Mouse (Mus musculus) liver, embryonic 16.5 days (tissue): Measurements from ENCODE around the gene Arfip1. TPM values are rescaled to one million over a fixed set of nuclear protein-coding genes. Genes with fewer than 3 reads are reported as not detected.

Experiments used
- ATAC-seq: fragments of 200-750 bp; cut with Nextera tagmentation; 2 replicates; pipeline ENCODE4 v1.8.0; 2017; ENCODE audit warnings: low read depth, mild to moderate bottlenecking, moderate number of reproducible peaks, moderate library complexity
- H3K27ac ChIP-seq: fragments of 300-500 bp; sonication (generic); 2 replicates; pipeline ENCODE4 v1.5.1; 2014; ENCODE audit warnings: mild to moderate bottlenecking, low read length
- H3K27me3 ChIP-seq: fragments of 300-500 bp; sonication (generic); 2 replicates; pipeline ENCODE4 v1.6.1; 2014; ENCODE audit warnings: low read depth, low read length, mixed read lengths; ENCODE audit not compliant: control insufficient read depth, insufficient read depth
- H3K36me3 ChIP-seq: fragments of 300-500 bp; sonication (generic); 2 replicates; pipeline ENCODE4 v1.6.1; 2014; ENCODE audit warnings: mild to moderate bottlenecking; ENCODE audit not compliant: control insufficient read depth, insufficient read depth
- H3K4me1 ChIP-seq: fragments of 300-500 bp; sonication (generic); 2 replicates; pipeline ENCODE4 v1.6.1; 2014; ENCODE audit warnings: low read depth, low read length, mixed read lengths; ENCODE audit not compliant: control insufficient read depth
- H3K4me2 ChIP-seq: fragments of 300-500 bp; sonication (generic); 2 replicates; pipeline ENCODE4 v1.6.1; 2014; ENCODE audit warnings: low read depth, low read length, mixed read lengths
- H3K4me3 ChIP-seq: fragments of 300-500 bp; sonication (generic); 2 replicates; pipeline ENCODE4 v1.5.1; 2014; ENCODE audit warnings: low read depth, mild to moderate bottlenecking, low read length
- H3K9ac ChIP-seq: fragments of 300-500 bp; sonication (generic); 2 replicates; pipeline ENCODE4 v1.6.1; 2014; ENCODE audit warnings: low read depth, low read length
- H3K9me3 ChIP-seq: fragments of 300-500 bp; sonication (generic); replicated peaks from 2 replicates; pipeline ENCODE4 v1.6.1; 2016; ENCODE audit warnings: low read length; ENCODE audit not compliant: control insufficient read depth
- WGBS: fragments of 180-500 bp; shearing (Covaris S2); extraction: QIAGEN DNeasy Blood & Tissue Kit; methylation state at CpG from one replicate; pipeline ENCODE4 v1.1.7; 2014; ENCODE audit not compliant: insufficient replicate concordance; 5-methylcytosine and 5-hydroxymethylcytosine counted together
- polyA plus RNA-seq: library from polyadenylated mRNA; unstranded; fragments of >200 nt; fragmentation: Nextera tagmentation; extraction: Ambion mirVana; gene quantifications from 2 replicates; pipeline ENCODE4 v1.2.1, GENCODE M21; 2015

The Arfip1 gene
- 9.6 and 10.4 TPM in 2 replicates for polyA plus RNA-seq

GRCm38 (mm10) chr3:84582023-84582912, at the start of gene Arfip1:
Arfip1 (minus strand) TSS chr3:84582625.
- Histone ChIP-seq H3K9ac (peak within 1 kb of the TSS; percentile 69), H3K27me3 (no peaks in the 10 kb centered on the region; the same call in 1 of the 2 replicates), H3K36me3 (no peaks in the 10 kb centered on the region), H3K4me2 (peak within 1 kb of the TSS; percentile 93), H3K4me3 (peak within 1 kb of the TSS; percentile 81), H3K27ac (peak within 1 kb of the TSS; percentile 69), H3K9me3 (no peaks in the 10 kb centered on the region), H3K4me1 (peaks cover 15% of the 10 kb centered on the region; the same call in 1 of the 2 replicates)
- under 1% methylated on average over 70 of the region's 70 CpGs for WGBS
- peak; percentile 99 for ATAC-seq

DNA sequence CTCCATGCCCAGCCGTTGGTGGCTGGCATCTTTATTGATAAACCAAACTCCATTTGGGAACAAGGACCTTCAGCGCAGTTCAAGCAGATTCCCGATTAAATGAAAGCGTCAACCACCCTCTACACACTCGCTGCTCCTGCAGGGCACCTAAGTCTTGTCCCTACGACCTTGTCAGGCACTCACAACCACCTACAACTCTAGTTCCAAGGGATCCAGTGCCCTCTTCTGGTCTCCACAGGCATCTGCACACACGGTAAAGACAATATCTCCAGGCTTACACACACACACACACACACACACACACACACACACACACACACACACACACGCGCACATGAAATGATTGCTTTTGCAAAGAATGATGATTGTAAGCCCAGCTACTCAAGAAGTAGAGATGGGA, 49.2 kb upstream of the Arfip1 start:
- no peaks in the 10 kb centered on the region for H3K9me3 ChIP-seq
- 72% methylated on average over 9 of the region's 9 CpGs for WGBS
- no peaks in the 10 kb centered on the region for H3K4me1 ChIP-seq
- no peaks in the 10 kb centered on the region for H3K36me3 ChIP-seq
- H3K4me2 ChIP-seq = no peak overlapping the region
- H3K9ac ChIP-seq = no peak overlapping the region
- H3K4me3 ChIP-seq = no peak overlapping the region
- H3K27me3 ChIP-seq = no peaks in the 10 kb centered on the region
- H3K27ac ChIP-seq = no peak overlapping the region
- ATAC-seq = no peak

- Histone ChIP-seq H3K4me3 (no peak overlapping the region), H3K27ac (no peak overlapping the region), H3K4me2 (no peak overlapping the region), H3K9ac (no peak overlapping the region), H3K27me3 (no peaks in the 10 kb centered on the region), H3K4me1 (no peaks in the 10 kb centered on the region), H3K36me3 (no peaks in the 10 kb centered on the region), H3K9me3 (no peaks in the 10 kb centered on the region)
- ATAC-seq = no peak
- WGBS = 14% methylated on average over 3 of the region's 3 CpGs
These were observed 39.6 kb upstream of the Arfip1 start for GRCm38 (mm10) chr3:84622026-84622425.

DNA sequence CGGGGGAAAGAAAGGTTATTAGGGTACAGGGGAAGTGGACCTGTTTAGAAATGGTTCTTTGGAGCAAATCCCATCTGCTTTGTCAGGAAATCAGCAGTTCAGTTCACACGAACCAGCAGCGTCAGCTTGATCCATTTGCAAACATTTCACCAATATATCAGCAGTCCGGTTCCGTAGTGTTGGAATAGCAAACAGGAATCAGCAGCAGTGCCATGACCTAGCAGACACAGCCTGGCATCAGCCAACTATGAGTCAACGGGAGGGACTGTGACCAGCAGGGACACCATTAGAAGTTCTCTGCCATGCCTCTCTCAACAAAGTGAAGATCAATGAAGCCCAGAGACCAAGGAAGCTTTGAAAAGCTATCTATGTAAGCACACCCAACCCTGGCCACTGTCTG, 37.3 kb upstream of the Arfip1 start:
- 73% methylated on average over 6 of the region's 6 CpGs for WGBS
- no peak overlapping the region for H3K27ac ChIP-seq
- no peak for ATAC-seq

GRCm38 (mm10) chr3:84619056-84619455, 36.6 kb upstream of the Arfip1 start:
- WGBS = 70% methylated on average over 7 of the region's 7 CpGs
- H3K27ac ChIP-seq = no peak overlapping the region
- no peak for ATAC-seq

More for the DNA sequence above, 37.3 kb upstream of the Arfip1 start:
- no peaks in the 10 kb centered on the region for H3K4me1 ChIP-seq
- no peak overlapping the region for H3K4me3 ChIP-seq
- no peak overlapping the region for H3K4me2 ChIP-seq
- no peaks in the 10 kb centered on the region for H3K9me3 ChIP-seq
- no peaks in the 10 kb centered on the region for H3K36me3 ChIP-seq
- no peaks in the 10 kb centered on the region for H3K27me3 ChIP-seq
- no peak overlapping the region for H3K9ac ChIP-seq

GRCm38 (mm10) chr3:84618627-84619026, 36.2 kb upstream of the Arfip1 start:
- Histone ChIP-seq H3K36me3 (no peaks in the 10 kb centered on the region), H3K9ac (no peak overlapping the region), H3K27me3 (no peaks in the 10 kb centered on the region), H3K4me2 (no peak overlapping the region), H3K9me3 (no peaks in the 10 kb centered on the region), H3K27ac (no peak overlapping the region), H3K4me1 (no peaks in the 10 kb centered on the region), H3K4me3 (no peak overlapping the region)
- no peak for ATAC-seq
- WGBS = 45% methylated on average over 2 of the region's 2 CpGs

More at GRCm38 (mm10) chr3:84619056-84619455, 36.6 kb upstream of the Arfip1 start:
- H3K4me2 ChIP-seq = no peak overlapping the region
- no peaks in the 10 kb centered on the region for H3K36me3 ChIP-seq
- no peaks in the 10 kb centered on the region for H3K4me1 ChIP-seq
- no peaks in the 10 kb centered on the region for H3K9me3 ChIP-seq
- no peak overlapping the region for H3K4me3 ChIP-seq
- no peaks in the 10 kb centered on the region for H3K27me3 ChIP-seq
- no peak overlapping the region for H3K9ac ChIP-seq

- 43% methylated on average over 7 of the region's 7 CpGs for WGBS
- Histone ChIP-seq H3K4me2 (no peak overlapping the region), H3K4me1 (no peaks in the 10 kb centered on the region), H3K27ac (no peak overlapping the region), H3K36me3 (no peaks in the 10 kb centered on the region), H3K9me3 (no peaks in the 10 kb centered on the region), H3K9ac (no peak overlapping the region), H3K27me3 (no peaks in the 10 kb centered on the region), H3K4me3 (no peak overlapping the region)
- ATAC-seq = no peak
These were observed 33.4 kb upstream of the Arfip1 start for GRCm38 (mm10) chr3:84615856-84616225.

- H3K36me3 ChIP-seq = no peaks in the 10 kb centered on the region
- H3K27ac ChIP-seq = no peak overlapping the region
- H3K4me2 ChIP-seq = no peak overlapping the region
- H3K9me3 ChIP-seq = no peaks in the 10 kb centered on the region
- H3K9ac ChIP-seq = no peak overlapping the region
- ATAC-seq = no peak
- H3K27me3 ChIP-seq = no peaks in the 10 kb centered on the region
- no peaks in the 10 kb centered on the region for H3K4me1 ChIP-seq
- WGBS = 21% methylated on average over 5 of the region's 5 CpGs
- H3K4me3 ChIP-seq = no peak overlapping the region
These were observed 32.8 kb upstream of the Arfip1 start for GRCm38 (mm10) chr3:84615050-84615855.
